Mouse (Mus musculus): ENCODE results near the gene Vmn1r167.
"Not testable (repeated sequence)": the region's sequence is repeated elsewhere in the genome, so short reads cannot be mapped to it uniquely, and the experiment has no call there.

The Vmn1r167 gene

GRCm38 (mm10) chr7:23507106-23507505 lies at the start of gene Vmn1r167:
Vmn1r167 (minus strand) TSS chr7:23507206.
- DNase-seq (ENCODE audit: low spot score in 2 of 2), result not testable (repeated sequence)

GRCm38 (mm10) chr7:23539432-23539831 lies 32.4 kb upstream of the Vmn1r167 start, which contains the start of gene Vmn1r168:
Vmn1r168 (plus strand) TSS chr7:23539732.
- DNase-seq (ENCODE audit: low spot score in 2 of 2), result not testable (repeated sequence)

GRCm38 (mm10) chr7:23472886-23473285 lies 34.1 kb downstream of the Vmn1r167 start:
- DNase-seq (ENCODE audit: low spot score in 2 of 2), result not testable (repeated sequence)

GRCm38 (mm10) chr7:23470832-23471231 lies 36.2 kb downstream of the Vmn1r167 start:
- DNase-seq (ENCODE audit: low spot score in 2 of 2), result not testable (repeated sequence)

- not testable (repeated sequence) for DNase-seq (ENCODE audit: low spot score in 2 of 2)
These were observed 36.8 kb downstream of the Vmn1r167 start for GRCm38 (mm10) chr7:23470201-23470600.
